Mouse (Mus musculus): ENCODE results near the gene Pik3cb. TPM values are rescaled to one million over a fixed set of nuclear protein-coding genes. Genes with fewer than 3 reads are reported as not detected.

Pik3cb gene
- total and polyA plus RNA-seq, 3 experiments = 2.2 to 7.6 TPM; not detected in 1

GRCm38 (mm10) chr9:99178736-99179135 lies 38.3 kb upstream of the Pik3cb start:
- H3K36me3 ChIP-seq (ENCODE audit: control insufficient read depth in 1 of 2, insufficient read depth in 2 of 2, low read length in 2 of 2) = peaks cover 0 to 15% of the 10 kb centered on the region in 2 experiments; a peak in 2 of 4 replicates
- no peak overlapping the region for H3K27ac ChIP-seq (ENCODE audit: control insufficient read depth, low read depth, low read length)
- TF ChIP-seq RAD21 (IDR thresholded peaks at IDR 0.05; ENCODE audit: low read depth, low read length) = no peak
- TF ChIP-seq USF1 (IDR thresholded peaks at IDR 0.05; ENCODE audit: low read depth, low read length) = no peak
- TF ChIP-seq RCOR1 (IDR thresholded peaks at IDR 0.05; ENCODE audit: low read depth, low read length) = no peak
- TF ChIP-seq SMC3 (IDR thresholded peaks at IDR 0.05; ENCODE audit: low read depth, low read length) = no peak
- TF ChIP-seq MYC (IDR thresholded peaks at IDR 0.05; ENCODE audit: low read depth, low read length) = no peak
- TF ChIP-seq TBP (IDR thresholded peaks at IDR 0.05; ENCODE audit: low read depth, low read length) = no peak
- TF ChIP-seq NRF1 (IDR thresholded peaks at IDR 0.05; ENCODE audit: insufficient read depth, low read depth, low read length, poor library complexity, severe bottlenecking) = no peak
- TF ChIP-seq MEF2A (IDR thresholded peaks at IDR 0.05; ENCODE audit: extremely low read depth, insufficient replicate concordance, low read depth, low read length, poor library complexity, severe bottlenecking) = no peak
- no peak for TF ChIP-seq CHD1 (IDR thresholded peaks at IDR 0.05; ENCODE audit: low read depth, low read length)
- TF ChIP-seq MAFK (IDR thresholded peaks at IDR 0.05; ENCODE audit: borderline replicate concordance, low read depth, low read length) = no peak
- no peak for TF ChIP-seq MXI1 (IDR thresholded peaks at IDR 0.05; ENCODE audit: low read depth, low read length)
- no peak for TF ChIP-seq ZNF384 (IDR thresholded peaks at IDR 0.05; ENCODE audit: low read depth, low read length)
- TF ChIP-seq POLR2A (IDR thresholded peaks at IDR 0.05; ENCODE audit: control insufficient read depth in 1 of 2, insufficient read depth in 1 of 2, low read depth in 1 of 2, low read length in 2 of 2, poor library complexity in 1 of 2) = no peak
- TF ChIP-seq MAX (IDR thresholded peaks at IDR 0.05; ENCODE audit: low read length) = no peak
- no peak for TF ChIP-seq ELF1 (IDR thresholded peaks at IDR 0.05; ENCODE audit: low read depth, low read length)
- TF ChIP-seq ZC3H11A (IDR thresholded peaks at IDR 0.05; ENCODE audit: low read depth, low read length) = no peak
- TF ChIP-seq BHLHE40 (IDR thresholded peaks at IDR 0.05; ENCODE audit: borderline replicate concordance, low read depth, low read length) = no peak
- TF ChIP-seq SIN3A (IDR thresholded peaks at IDR 0.05; ENCODE audit: low read length) = no peak
- TF ChIP-seq GATA1 (IDR thresholded peaks at IDR 0.05; ENCODE audit: low read depth, low read length) = no peak
- H3K9ac ChIP-seq (ENCODE audit: control insufficient read depth, low read depth, low read length, poor library complexity, severe bottlenecking) = no peak overlapping the region
- no peaks in the 10 kb centered on the region for H3K9me3 ChIP-seq (replicated peaks; ENCODE audit: insufficient read depth, low read length)
- no peaks in the 10 kb centered on the region; a peak in 3 of 4 replicates for H3K27me3 ChIP-seq (ENCODE audit: control insufficient read depth in 1 of 2, insufficient read depth in 2 of 2, low read length in 2 of 2)
- H3K4me1 ChIP-seq (ENCODE audit: control insufficient read depth in 1 of 2, insufficient read depth in 2 of 2, low read length in 2 of 2) = peaks cover 4 to 31% of the 10 kb centered on the region in 2 experiments
- no peaks in the 10 kb centered on the region for H3K79me2 ChIP-seq (ENCODE audit: control insufficient read depth, insufficient read depth, low read length, poor library complexity)
- no peak for DNase-seq (ENCODE audit: low read depth, low spot score)
- H3K4me3 ChIP-seq (ENCODE audit: control insufficient read depth in 1 of 2, insufficient read depth in 1 of 2, low read depth in 2 of 2, low read length in 2 of 2) = no peak overlapping the region

GRCm38 (mm10) chr9:99175774-99176173 lies 35.4 kb upstream of the Pik3cb start:
- Histone ChIP-seq H3K4me1 (ENCODE audit: control insufficient read depth in 1 of 2, insufficient read depth in 2 of 2, low read length in 2 of 2) (peaks cover 0 to 10% of the 10 kb centered on the region in 2 experiments; a peak in 2 of 4 replicates), H3K36me3 (ENCODE audit: control insufficient read depth in 1 of 2, insufficient read depth in 2 of 2, low read length in 2 of 2) (peaks cover 0 to 9% of the 10 kb centered on the region in 2 experiments; a peak in 2 of 4 replicates)

More at GRCm38 (mm10) chr9:99175774-99176173, 35.4 kb upstream of the Pik3cb start:
- no peaks in the 10 kb centered on the region for H3K9me3 ChIP-seq (replicated peaks; ENCODE audit: insufficient read depth, low read length)
- no peak overlapping the region for H3K27ac ChIP-seq (ENCODE audit: control insufficient read depth, low read depth, low read length)
- DNase-seq (ENCODE audit: low read depth, low spot score) = no peak
- no peaks in the 10 kb centered on the region for H3K79me2 ChIP-seq (ENCODE audit: control insufficient read depth, insufficient read depth, low read length, poor library complexity)
- H3K9ac ChIP-seq (ENCODE audit: control insufficient read depth, low read depth, low read length, poor library complexity, severe bottlenecking) = no peak overlapping the region
- TF ChIP-seq HCFC1 (IDR thresholded peaks at IDR 0.05; ENCODE audit: low read depth, low read length) = no peak
- no peak for TF ChIP-seq ZMIZ1 (IDR thresholded peaks at IDR 0.05; ENCODE audit: low read depth, low read length)
- TF ChIP-seq USF1 (IDR thresholded peaks at IDR 0.05; ENCODE audit: low read depth, low read length) = no peak
- no peak for TF ChIP-seq POLR2AphosphoS5 (IDR thresholded peaks at IDR 0.05; ENCODE audit: borderline replicate concordance, low read depth, low read length)
- no peak for TF ChIP-seq ZKSCAN1 (IDR thresholded peaks at IDR 0.05; ENCODE audit: low read depth, low read length)
- TF ChIP-seq KAT2A (conservative IDR thresholded peaks at IDR 0.05; ENCODE audit: low read depth, low read length) = no peak
- TF ChIP-seq CTCF (IDR thresholded peaks at IDR 0.05 in 2 of 3, conservative IDR thresholded peaks at IDR 0.05 in 1 of 3; ENCODE audit: control insufficient read depth in 1 of 3, insufficient read depth in 1 of 3, low read depth in 2 of 3, low read length in 3 of 3, poor library complexity in 1 of 3, severe bottlenecking in 1 of 3) = no peak
- TF ChIP-seq CHD1 (IDR thresholded peaks at IDR 0.05; ENCODE audit: low read depth, low read length) = no peak
- TF ChIP-seq JUND (IDR thresholded peaks at IDR 0.05; ENCODE audit: low read depth, low read length) = no peak
- no peak for TF ChIP-seq TBP (IDR thresholded peaks at IDR 0.05; ENCODE audit: low read depth, low read length)
- TF ChIP-seq GABPA (IDR thresholded peaks at IDR 0.05; ENCODE audit: low read depth, low read length) = no peak
- no peak for TF ChIP-seq MAZ (IDR thresholded peaks at IDR 0.05; ENCODE audit: low read depth, low read length)
- TF ChIP-seq GATA1 (IDR thresholded peaks at IDR 0.05; ENCODE audit: low read depth, low read length) = no peak
- peaks cover 0 to 5% of the 10 kb centered on the region in 2 experiments for H3K27me3 ChIP-seq (ENCODE audit: control insufficient read depth in 1 of 2, insufficient read depth in 2 of 2, low read length in 2 of 2)
- no peak overlapping the region for H3K4me3 ChIP-seq (ENCODE audit: control insufficient read depth in 1 of 2, insufficient read depth in 1 of 2, low read depth in 2 of 2, low read length in 2 of 2)

Data from MEL (cell line).